Mouse (Mus musculus): ENCODE data around the gene Ctnna3. TPM values are rescaled to one million over a fixed set of nuclear protein-coding genes. Genes with fewer than 3 reads are reported as not detected.
A peak's percentile ranks its signal among the peaks of the same experiment; 100 is the strongest.

Gene Ctnna3
- polyA plus RNA-seq, 1 experiment from 2014 or later = 1.2 TPM

DNA sequence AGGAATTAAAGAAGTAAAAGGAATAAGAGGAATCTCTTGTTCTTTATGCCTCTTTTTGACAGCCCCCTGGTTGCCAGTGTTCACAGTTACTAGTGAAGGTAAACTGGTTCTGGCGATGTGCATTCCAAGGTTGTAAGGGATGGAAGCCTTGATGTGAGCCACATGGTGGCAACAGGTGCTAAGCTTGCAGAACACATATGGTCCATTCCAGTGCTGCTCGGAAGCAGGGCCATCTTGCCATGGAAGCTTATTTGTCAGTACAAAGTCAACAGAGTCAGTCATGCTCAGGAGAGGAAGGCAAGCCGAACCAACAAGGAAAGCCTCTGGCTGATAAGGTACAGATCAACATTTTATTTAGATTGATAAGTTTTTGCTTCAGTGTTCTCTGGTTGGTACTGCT is 652.4 kb downstream of the Ctnna3 start:
- 83% methylated on average over 3 of the region's 3 CpGs for WGBS
- ATAC-seq (ENCODE audit: low FRiP score) = no peak
- no peak overlapping the region for H3K9ac ChIP-seq

DNA sequence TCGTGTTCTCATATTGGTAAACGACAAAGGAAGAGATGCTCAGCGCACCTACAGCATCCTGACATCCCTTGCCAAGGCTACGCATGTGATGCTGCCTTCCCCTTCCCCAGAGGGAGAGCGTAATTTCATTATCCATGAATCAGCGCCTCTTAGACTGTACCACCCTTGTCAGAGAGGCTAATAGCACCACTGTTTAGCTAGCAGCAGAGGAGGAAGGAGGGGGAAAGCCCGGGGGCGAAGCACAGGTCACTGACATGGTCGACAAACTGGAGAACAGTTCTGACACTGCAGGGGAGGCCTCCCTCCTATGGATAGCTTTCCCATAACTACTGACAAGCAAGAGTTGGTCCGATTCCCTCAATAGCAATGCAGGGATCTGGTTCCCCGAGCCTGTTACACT is 653.9 kb downstream of the Ctnna3 start:
- no peaks in the 10 kb centered on the region for H3K9me3 ChIP-seq
- peak; percentile 29; the same call in 1 of the 2 replicates for ATAC-seq (ENCODE audit: low FRiP score)
- H3K36me3 ChIP-seq = no peaks in the 10 kb centered on the region
- peak overlapping the region; percentile 27 for H3K4me3 ChIP-seq
- 37% methylated on average over 11 of the region's 11 CpGs for WGBS
- H3K4me2 ChIP-seq = peak overlapping the region; percentile 49
- peak overlapping the region; percentile 49 for H3K9ac ChIP-seq
- H3K27me3 ChIP-seq = no peaks in the 10 kb centered on the region
- peak overlapping the region; percentile 35 for H3K27ac ChIP-seq
- peaks cover 32% of the 10 kb centered on the region for H3K4me1 ChIP-seq (replicated peaks)

More for the DNA sequence above, 652.4 kb downstream of the Ctnna3 start:
- H3K27me3 ChIP-seq = no peaks in the 10 kb centered on the region
- H3K4me3 ChIP-seq = no peak overlapping the region
- H3K4me2 ChIP-seq = no peak overlapping the region
- no peaks in the 10 kb centered on the region for H3K36me3 ChIP-seq
- H3K9me3 ChIP-seq = no peaks in the 10 kb centered on the region
- no peak overlapping the region for H3K27ac ChIP-seq
- H3K4me1 ChIP-seq (replicated peaks) = peaks cover 24% of the 10 kb centered on the region

DNA sequence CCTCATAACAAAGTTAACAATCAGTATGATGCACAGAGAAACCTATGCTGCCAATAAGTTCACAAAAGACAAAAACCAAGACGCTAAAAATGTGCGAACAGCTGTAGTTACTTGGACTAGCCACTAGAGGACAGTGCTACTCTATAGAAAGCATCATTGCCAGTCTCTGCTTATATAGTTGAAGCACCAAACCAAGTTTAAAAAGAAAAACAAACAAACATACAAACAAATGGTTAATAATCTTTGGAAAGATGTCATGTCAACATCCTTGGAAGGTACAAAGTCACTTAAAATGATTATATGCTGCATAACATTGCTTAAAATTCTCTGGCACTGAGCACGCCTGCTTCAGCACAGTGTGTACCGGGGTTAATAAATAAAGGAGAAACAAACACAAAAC is 654.6 kb downstream of the Ctnna3 start:
- no peaks in the 10 kb centered on the region for H3K9me3 ChIP-seq
- H3K27ac ChIP-seq = peak overlapping the region; percentile 6; the same call in 1 of the 2 replicates
- H3K9ac ChIP-seq = no peak overlapping the region
- no peaks in the 10 kb centered on the region for H3K27me3 ChIP-seq
- peaks cover 34% of the 10 kb centered on the region for H3K4me1 ChIP-seq (replicated peaks)
- no peaks in the 10 kb centered on the region for H3K36me3 ChIP-seq
- no peak for ATAC-seq (ENCODE audit: low FRiP score)
- H3K4me2 ChIP-seq = peak overlapping the region; percentile 82
- 37% methylated on average over 4 of the region's 4 CpGs for WGBS
- peak overlapping the region; percentile 55 for H3K4me3 ChIP-seq

GRCm38 (mm10) chr10:64086183-64086566 is 656.3 kb downstream of the Ctnna3 start:
- H3K9me3 ChIP-seq = no peaks in the 10 kb centered on the region
- peak overlapping the region; percentile 2 for H3K27ac ChIP-seq
- peaks cover 34% of the 10 kb centered on the region for H3K4me1 ChIP-seq (replicated peaks)
- H3K4me2 ChIP-seq = peak overlapping the region; percentile 82
- ATAC-seq (ENCODE audit: low FRiP score) = no peak
- peak overlapping the region; percentile 80 for H3K9ac ChIP-seq
- 41% methylated on average over 16 of the region's 16 CpGs for WGBS
- H3K4me3 ChIP-seq = peak overlapping the region; percentile 55
- no peaks in the 10 kb centered on the region for H3K27me3 ChIP-seq
- no peaks in the 10 kb centered on the region for H3K36me3 ChIP-seq

- ATAC-seq (ENCODE audit: low FRiP score) = no peak
- Histone ChIP-seq H3K9me3 (no peaks in the 10 kb centered on the region), H3K4me3 (peak overlapping the region; percentile 55), H3K27me3 (no peaks in the 10 kb centered on the region), H3K36me3 (no peaks in the 10 kb centered on the region), H3K9ac (peak overlapping the region; percentile 80), H3K4me1 (replicated peaks) (peaks cover 34% of the 10 kb centered on the region), H3K27ac (peak overlapping the region; percentile 2; the same call in 1 of the 2 replicates), H3K4me2 (peak overlapping the region; percentile 82)
- WGBS = 3% methylated on average over 12 of the region's 12 CpGs
These were observed 656.9 kb downstream of the Ctnna3 start for GRCm38 (mm10) chr10:64086567-64087391.

DNA sequence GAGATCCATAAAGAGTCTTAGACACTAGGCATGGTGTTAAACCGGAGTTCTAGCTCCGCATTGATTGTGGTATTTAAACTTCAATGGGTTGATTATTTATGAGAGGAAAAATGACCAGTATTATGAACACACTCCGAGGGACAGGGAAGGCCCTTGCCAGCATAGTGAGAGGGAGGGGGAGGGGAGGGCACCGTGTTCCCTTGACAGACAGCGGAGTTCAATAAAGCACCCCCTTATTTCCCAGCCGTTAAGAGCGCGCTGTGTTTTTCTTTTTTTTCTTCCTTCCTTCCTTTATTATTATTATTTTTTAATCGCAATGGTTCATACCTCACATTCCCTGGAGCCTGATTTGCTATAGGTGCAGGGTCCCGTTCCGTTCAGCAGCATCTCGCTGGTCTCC is 657.6 kb downstream of the Ctnna3 start:
- H3K9ac ChIP-seq = peak overlapping the region; percentile 80
- H3K4me1 ChIP-seq (replicated peaks) = peaks cover 34% of the 10 kb centered on the region
- H3K4me2 ChIP-seq = peak overlapping the region; percentile 82
- under 1% methylated on average over 12 of the region's 12 CpGs for WGBS
- no peaks in the 10 kb centered on the region for H3K36me3 ChIP-seq
- H3K27me3 ChIP-seq = no peaks in the 10 kb centered on the region
- peak overlapping the region; percentile 72 for H3K27ac ChIP-seq
- ATAC-seq (ENCODE audit: low FRiP score) = no peak; the same call in 1 of the 2 replicates
- peak overlapping the region; percentile 55 for H3K4me3 ChIP-seq
- no peaks in the 10 kb centered on the region for H3K9me3 ChIP-seq

DNA sequence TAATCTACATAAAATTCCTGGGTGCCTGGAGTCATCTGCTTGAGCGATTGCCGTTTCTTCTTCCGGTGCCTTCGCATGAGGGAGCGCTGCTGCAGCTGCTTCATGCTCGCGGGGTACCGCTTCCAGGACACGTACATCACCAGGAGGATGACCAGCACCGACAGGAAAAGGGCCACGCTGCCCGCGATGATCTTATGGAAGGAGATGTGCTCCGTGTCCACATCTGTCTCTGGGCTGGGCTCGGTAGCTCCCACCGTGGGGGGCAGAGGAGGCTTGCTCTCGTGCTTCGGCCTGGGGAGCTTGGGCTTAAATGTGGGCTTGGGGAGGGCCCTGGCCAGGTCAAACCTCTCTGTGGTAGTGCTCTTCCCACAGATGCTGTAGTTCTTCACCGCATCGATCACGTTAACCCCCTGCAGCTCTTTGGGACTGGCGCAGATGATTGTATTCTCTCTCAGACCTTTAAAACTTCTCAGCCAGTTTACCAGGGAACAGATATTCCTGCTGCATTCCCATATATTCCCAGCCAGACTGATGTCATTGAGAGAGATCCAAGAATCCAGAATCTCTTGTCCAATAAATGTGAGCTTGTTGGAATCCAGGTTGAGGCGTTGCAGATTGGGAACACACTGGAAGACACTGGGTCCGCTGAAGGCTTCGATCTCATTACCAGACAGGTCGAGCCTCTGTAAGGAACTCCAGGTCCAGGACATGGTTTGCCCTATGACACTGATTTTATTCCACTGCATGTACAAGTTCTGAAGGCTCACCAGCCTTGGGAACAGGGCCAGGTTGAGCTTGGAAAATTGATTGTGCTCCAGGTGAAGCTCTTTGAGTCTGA is 658.3 kb downstream of the Ctnna3 start:
- H3K36me3 ChIP-seq = no peaks in the 10 kb centered on the region
- peak overlapping the region; percentile 82 for H3K4me2 ChIP-seq
- H3K4me1 ChIP-seq (replicated peaks) = peaks cover 34% of the 10 kb centered on the region
- peak overlapping the region; percentile 72 for H3K27ac ChIP-seq
- H3K9me3 ChIP-seq = no peaks in the 10 kb centered on the region
- no peak for ATAC-seq (ENCODE audit: low FRiP score)
- H3K9ac ChIP-seq = peak overlapping the region; percentile 80
- WGBS = 2% methylated on average over 26 of the region's 26 CpGs
- H3K4me3 ChIP-seq = peak overlapping the region; percentile 55
- H3K27me3 ChIP-seq = no peaks in the 10 kb centered on the region

DNA sequence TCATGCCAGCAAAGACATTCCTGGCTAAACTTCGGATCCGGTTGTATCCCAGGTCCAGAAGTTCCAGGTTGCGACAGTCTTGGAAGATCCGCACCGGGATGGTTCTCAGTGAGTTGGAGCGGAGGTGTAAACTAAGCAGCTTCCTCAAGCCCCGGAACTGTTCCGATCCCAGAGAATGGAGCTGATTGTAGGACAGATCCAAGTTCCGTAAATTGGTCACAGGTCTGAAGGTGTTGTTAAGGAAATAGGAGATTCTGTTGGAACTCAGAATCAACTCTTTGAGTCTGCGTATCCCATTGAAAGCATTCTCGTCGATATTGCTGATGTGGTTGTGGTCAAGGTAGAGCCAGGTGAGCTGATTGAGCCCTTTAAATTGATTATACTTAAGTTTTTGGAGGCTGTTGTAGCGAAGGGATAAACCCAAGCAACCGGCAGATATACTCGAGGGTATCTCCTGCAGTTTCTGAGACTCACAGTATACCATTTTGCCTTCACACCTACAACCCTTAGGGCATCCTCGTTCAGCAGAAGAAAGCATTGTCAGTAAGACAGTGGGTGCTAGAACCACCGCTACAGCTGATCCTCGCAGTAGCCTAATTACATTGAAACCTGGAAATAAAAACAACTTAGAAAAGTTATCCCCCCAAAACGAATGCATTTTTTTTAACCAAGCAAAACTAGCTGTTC is 659.0 kb downstream of the Ctnna3 start:
- no peak for ATAC-seq (ENCODE audit: low FRiP score)
- peaks cover 29% of the 10 kb centered on the region for H3K4me1 ChIP-seq (replicated peaks)
- H3K4me2 ChIP-seq = peak overlapping the region; percentile 82
- no peaks in the 10 kb centered on the region for H3K27me3 ChIP-seq
- H3K4me3 ChIP-seq = peak overlapping the region; percentile 55
- peak overlapping the region; percentile 80 for H3K9ac ChIP-seq
- peak overlapping the region; percentile 20; the same call in 1 of the 2 replicates for H3K27ac ChIP-seq
- no peaks in the 10 kb centered on the region for H3K9me3 ChIP-seq
- WGBS = 19% methylated on average over 19 of the region's 19 CpGs
- H3K36me3 ChIP-seq = no peaks in the 10 kb centered on the region

- no peaks in the 10 kb centered on the region for H3K36me3 ChIP-seq
- peak; percentile 95 for ATAC-seq (ENCODE audit: low FRiP score)
- H3K27ac ChIP-seq = peak within 1 kb of the TSS; percentile 89
- under 1% methylated on average over 22 of the region's 22 CpGs for WGBS
- no peaks in the 10 kb centered on the region for H3K27me3 ChIP-seq
- H3K4me2 ChIP-seq = peak within 1 kb of the TSS; percentile 82
- no peaks in the 10 kb centered on the region for H3K9me3 ChIP-seq
- H3K9ac ChIP-seq = peak within 1 kb of the TSS; percentile 80
- H3K4me3 ChIP-seq = peak within 1 kb of the TSS; percentile 55
- H3K4me1 ChIP-seq (replicated peaks) = peaks cover 25% of the 10 kb centered on the region
These were observed 660.0 kb downstream of the Ctnna3 start, which contains the start of gene Lrrtm3 for GRCm38 (mm10) chr10:64089680-64090460. Gene Lrrtm3, minus strand, starts transcription at chr10:64090277.

GRCm38 (mm10) chr10:64096532-64096931 is 666.6 kb downstream of the Ctnna3 start:
- ATAC-seq (ENCODE audit: low FRiP score) = no peak
- H3K27ac ChIP-seq = no peak overlapping the region
- H3K9me3 ChIP-seq = no peaks in the 10 kb centered on the region
- H3K4me2 ChIP-seq = no peak overlapping the region
- H3K27me3 ChIP-seq = no peaks in the 10 kb centered on the region
- no peak overlapping the region for H3K4me3 ChIP-seq
- no peaks in the 10 kb centered on the region for H3K36me3 ChIP-seq
- no peaks in the 10 kb centered on the region for H3K4me1 ChIP-seq (replicated peaks)
- H3K9ac ChIP-seq = no peak overlapping the region
- 100% methylated on average over 1 of the region's 1 CpGs for WGBS

- H3K4me2 ChIP-seq = no peak overlapping the region
- no peak for ATAC-seq (ENCODE audit: low FRiP score)
- no peak overlapping the region for H3K27ac ChIP-seq
- no peaks in the 10 kb centered on the region for H3K36me3 ChIP-seq
- no peaks in the 10 kb centered on the region for H3K27me3 ChIP-seq
- no peak overlapping the region for H3K9ac ChIP-seq
- H3K4me3 ChIP-seq = no peak overlapping the region
- no peaks in the 10 kb centered on the region for H3K9me3 ChIP-seq
- WGBS = 94% methylated on average over 11 of the region's 11 CpGs
- peaks cover 4% of the 10 kb centered on the region; the same call in 1 of the 2 replicates for H3K4me1 ChIP-seq (replicated peaks)
These were observed 685.3 kb downstream of the Ctnna3 start for GRCm38 (mm10) chr10:64115246-64115645.

Measured in hindbrain, embryonic 13.5 days (tissue).